In genomic region chr6:7843726-7844411, GRCm38 (mm10) we compare ENCODE assay signal across 8 mouse cellular contexts. TPM values are rescaled to one million over a fixed set of nuclear protein-coding genes. Genes with fewer than 3 reads are reported as not detected.
DNase-seq lines count a peak whose midpoint lies in the region; ATAC-seq and TF ChIP-seq lines count a peak whose summit lies in the region.

No protein-coding gene starts in this region.

- no peak for ATAC-seq in heart, embryonic 13.5 days (ENCODE audit: extremely low read depth, insufficient number of reproducible peaks, low FRiP score, low TSS enrichment)
- ATAC-seq in forebrain, embryonic 16.5 days: no peak
- ATAC-seq in liver, postnatal 0 days: no peak

- peak overlapping the region; percentile 92 for H3K27ac ChIP-seq in heart, embryonic 13.5 days (replicated peaks)
- no peak overlapping the region for H3K27ac ChIP-seq in forebrain, embryonic 16.5 days (ENCODE audit: low read length)
- peak overlapping the region; percentile 98; the same call in 1 of the 2 replicates for H3K27ac ChIP-seq in liver, postnatal 0 days (ENCODE audit: low read depth)

- peaks cover 29% of the 10 kb centered on the region for H3K4me1 ChIP-seq in heart, embryonic 13.5 days
- H3K4me1 ChIP-seq in forebrain, embryonic 16.5 days (replicated peaks; ENCODE audit: control insufficient read depth, insufficient read depth, low read length): peaks cover 4% of the 10 kb centered on the region
- H3K4me1 ChIP-seq in liver, postnatal 0 days (ENCODE audit: insufficient read depth): peaks cover 21% of the 10 kb centered on the region

- H3K27me3 ChIP-seq in heart, embryonic 13.5 days (replicated peaks): no peaks in the 10 kb centered on the region
- H3K27me3 ChIP-seq in forebrain, embryonic 16.5 days (replicated peaks; ENCODE audit: control insufficient read depth, insufficient read depth, low read length): no peaks in the 10 kb centered on the region
- no peaks in the 10 kb centered on the region for H3K27me3 ChIP-seq in liver, postnatal 0 days (ENCODE audit: insufficient read depth, low read length)
- no peaks in the 10 kb centered on the region for H3K27me3 ChIP-seq in splenic B cell, adult 2 months (ENCODE audit: control insufficient read depth, insufficient read depth, low read length, poor library complexity, severe bottlenecking)

- no peak for TF ChIP-seq CTCF in liver, postnatal 0 days (IDR thresholded peaks at IDR 0.05; ENCODE audit: low read depth)

- peak overlapping the region; percentile 44; the same call in 1 of the 2 replicates for H3K9ac ChIP-seq in heart, embryonic 13.5 days
- H3K9ac ChIP-seq in forebrain, embryonic 16.5 days (replicated peaks; ENCODE audit: low read depth, low read length): peak overlapping the region; percentile 17; the same call in 1 of the 2 replicates
- H3K9ac ChIP-seq in liver, postnatal 0 days (replicated peaks): peak overlapping the region; percentile 96; the same call in 1 of the 2 replicates

- TF ChIP-seq EP300 in liver, postnatal 0 days (IDR thresholded peaks at IDR 0.05; ENCODE audit: low read depth): no peak

- peak overlapping the region; percentile 70 for H3K4me3 ChIP-seq in heart, embryonic 13.5 days
- peak overlapping the region; percentile 84 for H3K4me3 ChIP-seq in forebrain, embryonic 16.5 days (replicated peaks; ENCODE audit: low read length)
- peak overlapping the region; percentile 94 for H3K4me3 ChIP-seq in liver, postnatal 0 days (ENCODE audit: low read depth, low read length)

- 61% methylated on average over 10 of the region's 10 CpGs for WGBS in heart, embryonic 13.5 days
- WGBS in forebrain, embryonic 16.5 days: 63% methylated on average over 10 of the region's 10 CpGs
- WGBS in liver, postnatal 0 days (ENCODE audit: insufficient replicate concordance): 61% methylated on average over 10 of the region's 10 CpGs

- no peaks in the 10 kb centered on the region for H3K9me3 ChIP-seq in heart, embryonic 13.5 days
- no peaks in the 10 kb centered on the region for H3K9me3 ChIP-seq in forebrain, embryonic 16.5 days (ENCODE audit: control insufficient read depth, low read length)
- no peaks in the 10 kb centered on the region for H3K9me3 ChIP-seq in liver, postnatal 0 days (ENCODE audit: low read length)

- no peaks in the 10 kb centered on the region for H3K36me3 ChIP-seq in heart, embryonic 13.5 days
- H3K36me3 ChIP-seq in forebrain, embryonic 16.5 days (ENCODE audit: control insufficient read depth, insufficient read depth): no peaks in the 10 kb centered on the region
- 0 out of 2 replicates have a peak, but pooled peaks cover 3% of the 10 kb centered on the region for H3K36me3 ChIP-seq in liver, postnatal 0 days (replicated peaks; ENCODE audit: insufficient read depth, low read length)
- no peaks in the 10 kb centered on the region for H3K36me3 ChIP-seq in splenic B cell, adult 2 months (ENCODE audit: control insufficient read depth, insufficient read depth, low read length, poor library complexity, severe bottlenecking)

- peak overlapping the region; percentile 74 for H3K4me2 ChIP-seq in heart, embryonic 13.5 days
- H3K4me2 ChIP-seq in forebrain, embryonic 16.5 days (ENCODE audit: low read length): peak overlapping the region; percentile 78
- peak overlapping the region; percentile 76 for H3K4me2 ChIP-seq in liver, postnatal 0 days (ENCODE audit: low read depth, low read length)

- DNase-seq in heart, adult 9 months (ENCODE audit: low spot score in 2 of 2): no peak
- DNase-seq in T-cell, adult 2 months (ENCODE audit: low spot score): peak; percentile 84
- DNase-seq in liver, postnatal 0 days: no peak
- peak; percentile 47 for DNase-seq in splenic B cell, adult 2 months (ENCODE audit: low read depth, low spot score)
- DNase-seq in adrenal gland, postnatal 10 days: no peak
- DNase-seq in gastrocnemius, postnatal 4 days (ENCODE audit: low spot score in 2 of 2): no peak

RNA-seq across cellular contexts. Expression of gene C1galt1, which starts 0.8 kb away (rescaled TPM):
- polyA plus RNA-seq in heart, embryonic 13.5 days (2015; fragmentation: Nextera tagmentation; extraction: Ambion mirVana): 2.4 and 2.8 TPM in 2 replicates
- 1.4 and 1.5 TPM in 2 replicates for polyA plus RNA-seq in forebrain, embryonic 16.5 days (2015; fragmentation: Nextera tagmentation; extraction: Ambion mirVana)
- 3.4 and 3.9 TPM in 2 replicates for polyA plus RNA-seq in liver, postnatal 0 days (2015; fragmentation: Nextera tagmentation; extraction: Ambion mirVana)
- 10 to 100 TPM; 24.1 to 25.4 TPM for total RNA-seq in adrenal gland, postnatal 10 days (2021)
- total RNA-seq in gastrocnemius, postnatal 4 days (2021): 10 to 100 TPM; 16.3 to 17.6 TPM

Comparison
In these comparisons a context has a peak if more than half of its experiments do, and no peak if none do; other contexts are left out.
1. H3K9ac ChIP-seq: peak in every context shown above with its lines; median percentile 96 in liver, postnatal 0 days; 44 in heart, embryonic 13.5 days; 17 in forebrain, embryonic 16.5 days.
2. DNase-seq: peak in T-cell, adult 2 months (single experiment) and splenic B cell, adult 2 months (single experiment); none in heart, adult 9 months (0 of 2), liver, postnatal 0 days (single experiment), adrenal gland, postnatal 10 days (single experiment) and gastrocnemius, postnatal 4 days (0 of 2).
3. Peak in every context shown above with its lines, with median percentiles within 50 percentile points of each other: H3K4me2 ChIP-seq and H3K4me3 ChIP-seq.